Mouse (Mus musculus): ENCODE data around the gene Fbxw10.
A peak's percentile ranks its signal among the peaks of the same experiment; 100 is the strongest.

The Fbxw10 gene

GRCm38 (mm10) chr11:62909720-62910306, 62.9 kb downstream of the Fbxw10 start:
- no peak for DNase-seq (ENCODE audit: low spot score in 2 of 2)

DNA sequence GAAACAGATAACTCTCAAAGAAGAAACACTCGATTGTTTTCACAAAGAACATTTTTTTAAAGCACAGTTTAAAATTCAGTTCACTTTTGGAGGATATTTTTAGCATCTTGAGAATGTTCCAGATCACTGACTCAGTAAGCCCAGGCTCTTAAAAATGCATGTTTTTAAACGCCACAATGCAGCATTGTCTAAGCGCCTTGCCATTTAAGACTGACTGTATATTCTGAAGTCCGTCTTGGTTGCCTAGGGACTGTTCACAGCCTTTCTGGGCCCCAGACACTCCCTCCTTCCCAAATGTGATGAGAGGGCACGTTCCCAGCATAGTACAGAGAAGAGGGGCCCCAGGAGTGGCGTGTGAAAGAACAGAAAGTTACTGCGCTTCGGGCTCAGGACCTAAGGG, 64.5 kb downstream of the Fbxw10 start:
- DNase-seq (ENCODE audit: low spot score in 2 of 2) = no peak

DNA sequence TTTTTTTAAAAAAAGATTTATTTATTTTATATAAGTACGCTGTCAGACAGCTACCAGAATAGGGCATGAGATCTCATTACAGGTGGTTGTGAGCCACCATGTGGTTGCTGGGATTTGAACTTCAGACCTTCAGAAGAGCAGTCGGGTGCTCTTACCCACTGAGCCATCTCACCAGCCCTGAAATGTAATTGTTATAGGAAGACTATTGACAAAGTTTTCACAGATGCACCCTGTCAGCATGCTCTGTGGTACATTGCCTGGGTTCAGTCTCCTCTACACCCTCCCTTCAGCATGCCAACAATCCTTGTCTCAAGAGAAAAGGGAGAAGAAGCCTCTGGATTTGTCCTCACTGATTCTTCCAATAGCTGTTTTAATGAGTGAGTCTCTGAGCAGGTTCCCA, 66.3 kb downstream of the Fbxw10 start:
- DNase-seq (ENCODE audit: low spot score in 2 of 2) = no peak

DNA sequence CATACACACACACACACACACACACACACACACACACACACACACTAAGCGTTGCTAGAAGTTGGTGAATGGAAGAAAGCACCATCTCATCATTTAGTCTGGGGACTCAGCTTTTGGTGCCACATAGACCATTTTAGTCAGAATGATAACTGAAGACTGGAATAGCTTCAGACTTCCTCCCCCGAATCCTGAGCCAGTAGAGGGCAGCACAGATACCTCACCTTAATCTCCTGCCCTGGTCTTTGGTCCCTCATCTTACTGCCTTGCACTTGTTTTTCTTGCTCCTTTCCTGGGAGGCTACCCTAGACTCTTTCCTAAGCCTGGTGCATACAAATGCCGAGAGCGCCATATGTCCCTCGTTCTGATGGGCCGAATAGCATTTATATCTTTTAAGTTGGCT, 67.7 kb downstream of the Fbxw10 start:
- DNase-seq (ENCODE audit: low spot score in 2 of 2) = no peak

DNA sequence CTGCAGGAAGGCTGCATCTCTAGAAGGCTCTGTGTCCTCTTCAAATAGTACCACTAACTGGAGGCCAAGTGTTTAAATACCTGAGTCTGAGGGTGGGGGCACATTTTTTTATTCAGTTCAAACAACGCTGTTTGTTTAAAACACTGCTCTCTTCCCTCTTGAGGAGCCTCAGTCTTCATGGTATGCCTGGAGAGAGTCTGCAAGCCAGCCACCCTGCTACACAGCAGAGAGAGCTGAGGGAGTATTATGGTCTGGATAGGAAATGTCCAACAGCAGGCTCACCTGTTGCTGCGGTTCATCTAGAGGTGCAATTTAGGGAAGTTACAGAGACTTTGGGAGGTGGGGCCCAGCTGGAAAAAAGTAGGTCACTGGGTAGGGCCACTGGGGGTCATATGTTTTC, 68.6 kb downstream of the Fbxw10 start:
- no peak for DNase-seq (ENCODE audit: low spot score in 2 of 2)

DNA sequence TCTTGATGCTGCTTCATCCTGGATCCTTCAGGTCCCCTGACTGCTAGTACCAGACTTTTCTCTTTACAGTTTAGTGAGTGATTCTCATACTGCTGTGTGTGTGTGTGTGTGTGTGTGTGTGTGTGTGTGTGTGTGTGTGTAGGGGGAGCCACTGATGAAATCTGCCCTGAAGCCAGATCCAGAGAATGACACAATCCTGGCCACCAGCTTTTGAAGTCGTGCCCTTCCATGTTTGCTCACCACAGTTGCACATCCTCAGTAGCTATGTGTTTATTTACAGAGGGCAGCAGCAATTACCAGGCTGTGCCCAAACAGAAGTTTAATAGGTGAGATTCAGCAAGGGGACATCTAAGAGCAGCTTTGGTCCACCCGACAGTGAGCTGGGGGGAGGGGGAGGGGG, 69.9 kb downstream of the Fbxw10 start:
- no peak for DNase-seq (ENCODE audit: low spot score in 2 of 2)

DNA sequence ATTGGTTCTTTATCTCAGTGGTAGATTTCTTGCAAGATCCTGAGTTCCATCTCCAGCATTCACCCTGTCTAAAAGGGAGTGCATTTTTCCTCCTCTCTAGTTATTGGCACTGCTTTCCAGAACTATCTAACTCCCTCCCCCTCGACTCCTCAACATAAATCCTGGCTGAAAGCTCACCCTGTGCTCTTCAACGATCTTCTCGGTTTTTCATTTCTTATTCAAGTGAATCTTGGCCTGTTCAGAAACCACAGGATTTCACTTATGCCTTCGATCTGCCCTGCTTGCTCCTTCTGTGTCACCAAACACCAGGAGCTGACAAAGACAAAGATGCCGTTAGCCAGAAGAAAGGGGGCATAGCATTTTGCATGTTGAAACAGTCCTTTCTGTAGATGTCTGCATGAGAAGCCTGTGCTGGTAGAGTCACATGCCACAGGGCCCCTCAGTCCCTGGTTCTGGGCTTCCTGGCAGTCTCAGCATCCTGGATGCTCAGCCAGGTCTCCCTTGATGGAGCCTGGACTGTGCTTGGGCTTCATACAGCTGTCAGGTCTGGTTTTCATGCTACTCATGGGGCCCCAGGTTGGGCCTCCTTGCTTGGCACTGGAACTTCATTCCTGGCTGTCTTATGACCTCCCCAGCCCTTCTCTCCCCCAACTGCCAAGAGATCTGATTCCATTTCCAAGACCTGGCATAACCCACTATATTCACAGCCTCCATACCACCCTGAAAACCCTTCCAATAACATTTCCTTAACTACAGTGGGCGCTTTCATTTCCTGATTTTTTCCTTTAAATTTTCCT, 73.3 kb downstream of the Fbxw10 start:
- no peak for DNase-seq (ENCODE audit: low spot score in 2 of 2)

DNA sequence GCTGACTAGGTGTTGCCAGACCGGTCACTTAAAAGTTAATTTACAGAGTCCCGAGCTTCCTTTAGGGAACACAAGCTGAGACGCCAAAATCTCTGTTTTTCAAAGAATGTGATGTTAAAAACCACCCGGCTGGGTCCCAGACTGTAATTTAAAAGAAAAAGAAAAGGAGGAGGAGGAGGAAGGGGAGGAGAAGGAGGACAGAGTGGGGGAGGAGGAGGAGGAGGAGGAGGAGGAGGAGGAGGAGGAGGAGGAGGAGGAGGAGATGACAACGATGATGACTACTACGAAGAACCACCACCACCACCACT, 73.8 kb downstream of the Fbxw10 start:
- no peak for DNase-seq (ENCODE audit: low spot score in 2 of 2)

- peak; percentile 87 to 92 for DNase-seq (ENCODE audit: low spot score in 2 of 2)
Observed at GRCm38 (mm10) chr11:62921052-62921977, 74.4 kb downstream of the Fbxw10 start.

DNA sequence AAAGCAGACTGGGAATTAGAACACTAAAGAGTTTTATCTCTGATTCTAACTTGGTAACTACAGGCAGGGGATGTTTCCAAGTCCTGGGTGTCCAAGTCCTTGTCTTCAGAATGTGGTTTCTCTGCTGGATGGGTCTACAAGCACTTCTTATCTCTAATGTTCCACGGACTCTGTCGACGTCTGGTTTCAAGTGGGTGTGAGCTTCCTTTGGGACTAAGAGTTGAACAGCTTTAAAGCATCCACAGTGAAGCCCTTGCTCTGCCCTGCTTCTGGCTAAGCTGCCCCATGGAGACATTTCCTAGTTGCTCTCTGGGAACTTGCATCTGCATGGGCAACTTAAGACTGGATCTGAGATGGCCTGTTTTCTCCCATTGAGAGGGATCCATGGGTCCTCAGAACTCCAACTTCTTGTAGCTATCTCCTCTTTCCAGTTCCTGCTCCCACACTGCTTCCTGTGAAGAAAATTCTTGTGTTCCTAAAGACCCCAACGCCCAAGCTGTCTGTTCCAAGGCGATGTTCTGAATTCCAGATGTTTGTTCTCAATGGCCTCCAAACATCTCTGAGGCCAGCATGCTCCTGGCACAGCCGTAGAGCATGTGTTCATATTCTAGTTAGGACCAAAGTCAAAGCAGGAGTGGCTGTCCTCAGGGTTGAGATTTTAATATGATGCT, 77.4 kb downstream of the Fbxw10 start:
- peak in 1 of 2 experiments; percentile 59 for DNase-seq (ENCODE audit: low spot score in 2 of 2)
